Mouse (Mus musculus): ENCODE measurements around the gene Cobl. TPM values are rescaled to one million over a fixed set of nuclear protein-coding genes. Genes with fewer than 3 reads are reported as not detected.
A peak's percentile ranks its signal among the peaks of the same experiment; 100 is the strongest.

Cobl gene
- total RNA-seq, 1 experiment from 2014 or later = not detected

DNA sequence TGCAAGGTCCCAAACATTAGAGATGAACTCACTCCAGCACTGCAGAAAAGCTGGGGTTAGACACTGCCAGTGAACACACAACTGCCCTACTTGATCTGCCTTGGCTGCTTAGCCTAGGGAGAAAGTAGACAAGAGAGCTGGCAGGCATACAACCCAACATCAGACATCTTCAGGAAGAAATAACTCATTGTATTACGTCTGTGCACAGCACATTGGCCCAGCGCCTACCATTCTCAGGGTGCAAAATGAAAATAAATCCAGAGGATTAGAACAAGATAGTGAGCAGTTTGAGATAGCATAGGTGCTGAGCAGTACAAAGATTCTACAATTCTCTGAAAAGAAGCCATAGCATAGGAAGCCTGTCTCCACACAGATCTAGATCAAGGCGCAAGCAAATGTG is 109.1 kb downstream of the Cobl start:
- ATAC-seq (replicated peaks in 1 of 2; ENCODE audit: insufficient read depth in 1 of 2, low FRiP score in 2 of 2, low TSS enrichment in 1 of 2, low read depth in 1 of 2, poor library complexity in 2 of 2, severe bottlenecking in 2 of 2) = peak in 1 of 2 experiments; percentile 36; a peak in 1 of 4 replicates

DNA sequence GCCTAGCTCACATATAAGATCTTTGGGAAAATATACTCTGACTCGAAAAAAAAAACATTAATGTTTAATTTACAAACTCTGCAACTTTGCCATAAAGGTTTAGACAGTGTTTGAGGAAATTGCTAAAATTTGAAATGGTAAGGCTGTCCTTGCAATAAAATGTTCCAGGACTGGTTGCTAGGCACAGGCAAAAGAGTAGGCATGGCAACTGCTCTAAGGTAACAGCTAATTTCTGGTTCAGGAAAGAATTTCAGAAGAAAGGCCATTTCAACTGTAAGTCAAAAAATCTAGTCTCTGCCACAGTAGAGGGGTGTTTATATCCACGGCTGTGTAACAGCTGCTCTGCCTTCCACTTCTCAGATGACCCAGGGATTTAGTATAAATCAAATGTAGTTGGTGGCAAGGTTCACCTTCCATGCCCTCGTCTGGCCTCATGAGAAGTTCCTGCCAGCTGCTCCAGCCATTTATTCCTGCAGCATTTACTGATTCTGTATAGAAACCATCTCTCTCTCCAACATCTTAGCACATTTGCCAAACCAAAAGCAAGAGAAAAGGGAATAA is 113.7 kb downstream of the Cobl start:
- no peak for ATAC-seq (replicated peaks in 1 of 2; ENCODE audit: insufficient read depth in 1 of 2, low FRiP score in 2 of 2, low TSS enrichment in 1 of 2, low read depth in 1 of 2, poor library complexity in 2 of 2, severe bottlenecking in 2 of 2)

DNA sequence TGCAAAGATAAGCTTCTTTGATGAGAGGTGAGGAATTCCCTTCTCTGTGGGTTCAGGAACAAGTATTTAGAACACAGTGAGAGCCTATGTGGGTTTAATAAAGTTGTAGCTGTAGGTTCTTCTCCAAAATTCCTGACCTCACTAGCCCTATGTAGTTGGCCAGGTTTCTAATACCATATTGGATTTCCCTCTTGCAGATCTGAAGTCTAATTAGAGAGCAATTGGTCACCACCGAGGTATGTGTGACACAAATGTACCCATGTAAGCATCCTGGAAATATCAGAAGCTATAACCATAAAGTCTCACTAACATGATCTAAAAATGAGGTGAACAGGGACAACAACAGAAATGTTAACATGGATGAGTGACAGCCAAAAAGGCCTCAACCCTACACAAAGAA is 114.7 kb downstream of the Cobl start:
- ATAC-seq (replicated peaks in 1 of 2; ENCODE audit: insufficient read depth in 1 of 2, low FRiP score in 2 of 2, low TSS enrichment in 1 of 2, low read depth in 1 of 2, poor library complexity in 2 of 2, severe bottlenecking in 2 of 2) = no peak

DNA sequence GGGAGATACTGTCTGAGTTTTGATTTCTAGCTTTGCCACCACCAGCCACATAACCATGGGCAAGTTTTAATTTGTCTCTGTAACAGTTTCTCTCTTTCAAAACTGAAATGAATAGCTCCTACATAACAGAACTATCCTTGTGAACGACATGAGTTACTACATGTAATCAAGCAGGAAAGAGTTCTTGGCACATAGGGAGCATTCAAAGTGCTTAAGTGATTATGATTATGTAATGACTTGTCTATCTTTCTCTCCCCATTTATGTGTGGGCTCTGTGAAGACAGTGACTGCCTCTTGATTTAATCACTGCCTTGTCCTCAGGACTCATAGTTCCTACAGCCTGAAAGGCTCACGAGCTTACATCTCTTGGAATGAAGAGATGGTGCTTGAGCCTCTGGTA is 118.3 kb downstream of the Cobl start:
- no peak for ATAC-seq (replicated peaks in 1 of 2; ENCODE audit: insufficient read depth in 1 of 2, low FRiP score in 2 of 2, low TSS enrichment in 1 of 2, low read depth in 1 of 2, poor library complexity in 2 of 2, severe bottlenecking in 2 of 2)

DNA sequence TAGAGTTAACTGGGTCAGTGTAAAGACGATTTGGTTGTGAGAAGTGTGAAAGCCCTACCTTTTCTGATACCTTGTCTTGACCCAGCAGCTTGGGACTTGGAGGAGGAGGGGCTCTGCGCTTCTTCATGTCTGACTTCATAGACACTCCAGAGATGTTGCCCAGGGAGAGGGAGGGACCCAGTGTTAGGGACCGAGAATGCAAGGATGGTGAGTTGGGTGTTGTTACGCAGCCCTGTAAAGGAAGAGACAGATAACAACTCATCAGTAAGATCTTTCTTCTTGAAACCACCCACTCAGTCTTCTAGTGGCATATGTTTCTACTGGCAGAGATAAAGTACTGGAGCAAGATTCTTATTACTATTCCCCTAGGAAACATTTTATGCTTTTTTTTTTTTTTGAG is 121.1 kb downstream of the Cobl start:
- ATAC-seq (replicated peaks in 1 of 2; ENCODE audit: insufficient read depth in 1 of 2, low FRiP score in 2 of 2, low TSS enrichment in 1 of 2, low read depth in 1 of 2, poor library complexity in 2 of 2, severe bottlenecking in 2 of 2) = no peak

DNA sequence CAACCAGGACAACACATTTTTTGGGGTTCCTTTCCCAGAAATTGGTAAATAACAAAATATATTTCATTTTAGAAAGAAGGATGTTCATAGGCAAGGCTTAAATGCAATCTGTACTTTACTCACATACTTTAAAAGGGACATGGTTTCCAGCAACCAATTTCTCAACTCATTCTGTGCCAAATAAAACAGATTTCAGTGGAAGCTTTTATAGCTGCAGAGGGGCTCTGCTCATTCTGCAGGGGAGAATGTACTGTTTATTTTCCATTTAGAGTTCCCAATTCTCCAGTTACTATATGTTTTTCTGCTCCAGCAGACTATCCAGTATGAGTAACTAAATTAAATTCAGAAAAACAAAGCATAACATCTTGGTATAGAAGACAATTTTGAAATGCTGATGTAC is 124.1 kb downstream of the Cobl start:
- ATAC-seq (replicated peaks in 1 of 2; ENCODE audit: insufficient read depth in 1 of 2, low FRiP score in 2 of 2, low TSS enrichment in 1 of 2, low read depth in 1 of 2, poor library complexity in 2 of 2, severe bottlenecking in 2 of 2) = no peak

DNA sequence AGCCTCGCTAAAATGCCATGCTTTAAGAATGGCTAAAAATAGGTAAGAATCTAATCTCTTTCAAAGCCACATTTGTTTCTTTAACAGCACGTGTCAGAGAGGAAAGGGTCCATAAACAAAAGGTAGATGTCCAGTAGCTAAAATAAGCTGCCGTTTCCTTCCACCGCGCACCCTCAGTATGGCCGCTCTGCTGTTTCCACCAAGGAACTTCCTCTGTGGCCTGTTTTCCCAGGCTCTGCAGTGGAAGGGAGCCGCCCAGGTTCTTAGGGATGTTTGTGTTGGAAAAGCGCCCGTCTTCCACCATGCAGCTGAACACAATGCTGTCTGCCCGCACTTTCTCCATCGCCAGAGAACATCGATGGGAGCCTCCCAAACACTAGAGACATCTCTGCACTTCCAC is 128.6 kb downstream of the Cobl start:
- ATAC-seq (replicated peaks in 1 of 2; ENCODE audit: insufficient read depth in 1 of 2, low FRiP score in 2 of 2, low TSS enrichment in 1 of 2, low read depth in 1 of 2, poor library complexity in 2 of 2, severe bottlenecking in 2 of 2) = no peak

DNA sequence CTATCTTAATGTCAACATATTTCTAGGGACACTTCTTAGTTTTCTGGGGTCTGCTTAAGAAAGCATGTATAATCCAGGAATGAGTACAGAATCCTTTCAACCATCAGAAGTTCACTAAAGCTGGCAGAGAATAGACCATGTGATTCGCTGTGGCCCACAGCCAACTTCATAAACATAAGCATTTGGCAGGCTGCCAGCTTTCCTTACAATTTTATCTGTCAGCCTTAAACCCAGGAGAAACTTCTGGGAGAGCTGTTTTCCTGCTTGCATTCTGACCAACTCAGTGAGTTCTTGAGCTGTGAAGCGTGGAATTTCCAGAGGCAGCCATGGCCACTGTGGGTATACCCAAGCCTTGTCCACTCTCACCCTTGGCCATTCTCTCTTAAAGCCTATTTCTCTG is 132.8 kb downstream of the Cobl start:
- ATAC-seq (replicated peaks in 1 of 2; ENCODE audit: insufficient read depth in 1 of 2, low FRiP score in 2 of 2, low TSS enrichment in 1 of 2, low read depth in 1 of 2, poor library complexity in 2 of 2, severe bottlenecking in 2 of 2) = no peak

DNA sequence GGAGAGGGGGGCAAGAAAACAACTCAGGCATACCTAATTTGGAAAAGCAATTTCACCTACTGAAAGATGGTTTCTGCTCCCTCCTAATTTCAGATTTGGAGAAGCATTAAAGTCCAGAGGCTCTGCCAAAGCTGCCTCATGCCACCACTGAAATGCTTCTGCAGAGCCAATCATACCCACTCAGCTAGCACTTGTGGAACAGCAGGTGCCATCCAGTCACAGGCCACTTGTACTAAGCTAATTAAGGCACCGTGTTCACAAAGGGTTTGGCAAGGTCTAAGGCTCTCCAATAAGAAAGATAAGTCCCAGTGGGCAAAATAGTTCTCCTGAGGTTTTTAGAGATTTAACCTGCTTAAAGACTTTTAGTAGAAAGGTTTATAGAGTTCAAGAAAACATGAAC is 143.3 kb downstream of the Cobl start:
- ATAC-seq (replicated peaks in 1 of 2; ENCODE audit: insufficient read depth in 1 of 2, low FRiP score in 2 of 2, low TSS enrichment in 1 of 2, low read depth in 1 of 2, poor library complexity in 2 of 2, severe bottlenecking in 2 of 2) = no peak

DNA sequence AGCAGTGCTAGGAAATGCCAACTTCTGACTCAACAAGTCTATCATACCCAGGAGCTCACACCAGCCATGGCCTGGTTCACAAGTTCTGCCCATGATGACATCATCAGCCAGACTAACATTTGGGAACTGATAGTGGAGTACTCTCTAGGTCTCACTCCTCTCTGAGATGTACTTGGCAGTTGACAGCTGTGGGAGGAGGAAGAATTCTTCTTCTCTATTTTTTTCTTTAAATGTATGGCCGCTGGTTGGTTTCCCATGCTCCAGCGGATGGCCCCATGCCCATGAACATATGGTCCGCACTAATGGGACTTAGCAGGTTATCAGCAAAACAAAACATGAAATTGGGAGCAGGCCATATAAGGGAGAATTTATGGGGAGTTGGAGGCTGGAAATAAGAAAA is 145.4 kb downstream of the Cobl start:
- ATAC-seq (replicated peaks in 1 of 2; ENCODE audit: insufficient read depth in 1 of 2, low FRiP score in 2 of 2, low TSS enrichment in 1 of 2, low read depth in 1 of 2, poor library complexity in 2 of 2, severe bottlenecking in 2 of 2) = no peak

DNA sequence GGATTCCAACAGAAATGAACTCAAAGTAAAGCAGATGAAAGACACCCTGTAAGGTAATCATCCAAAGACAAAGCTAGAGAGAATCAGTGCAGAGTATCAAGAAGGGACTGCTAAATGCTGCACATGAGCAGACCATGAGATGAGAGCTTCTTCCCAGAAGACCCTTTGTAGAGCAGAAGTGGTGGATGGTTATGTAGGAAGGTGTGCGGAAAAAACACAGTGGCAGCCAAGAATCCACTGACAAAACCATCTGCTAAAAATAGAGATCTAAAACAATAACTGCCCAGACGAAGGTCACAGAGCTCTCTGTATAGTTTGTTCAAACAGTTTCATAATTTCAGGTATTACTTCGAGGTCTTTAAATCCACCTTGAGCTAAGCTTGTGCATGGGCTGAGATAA is 149.1 kb downstream of the Cobl start:
- no peak for ATAC-seq (replicated peaks in 1 of 2; ENCODE audit: insufficient read depth in 1 of 2, low FRiP score in 2 of 2, low TSS enrichment in 1 of 2, low read depth in 1 of 2, poor library complexity in 2 of 2, severe bottlenecking in 2 of 2)

DNA sequence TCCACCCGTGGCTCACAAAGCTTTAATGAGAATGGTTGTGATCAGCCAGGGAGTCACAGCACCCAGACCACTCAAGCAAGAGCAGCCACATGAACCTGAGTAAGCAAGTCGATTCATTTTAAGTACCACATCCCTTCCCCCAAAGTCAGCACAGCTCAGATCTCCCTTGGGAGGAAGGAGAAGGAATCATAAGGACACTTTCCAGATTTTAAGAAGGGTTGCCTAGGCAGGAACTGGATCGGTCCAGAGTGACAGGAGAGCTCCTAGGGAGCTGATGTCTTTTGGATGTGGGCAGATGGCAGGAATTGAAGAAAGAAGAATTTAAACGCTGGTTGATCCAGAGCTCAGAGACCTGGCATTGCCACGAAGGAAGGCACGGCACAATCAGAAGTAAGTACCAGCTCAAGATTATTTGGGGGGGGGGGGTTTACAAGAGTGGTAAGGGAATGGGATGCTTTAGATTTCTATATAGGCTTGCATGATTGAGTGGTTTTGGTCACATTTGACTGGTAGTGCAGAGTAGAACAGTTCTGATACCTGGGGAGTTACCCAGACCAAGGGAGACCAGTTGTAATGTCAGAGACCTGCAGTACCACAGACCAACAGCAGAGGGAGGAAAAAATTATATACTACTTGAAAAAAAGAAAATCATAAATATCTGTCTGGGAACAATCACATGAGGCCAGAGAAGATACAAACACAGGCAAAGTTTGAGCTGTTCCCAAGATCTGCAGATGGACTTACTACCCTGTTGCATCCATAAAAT is 150.3 kb downstream of the Cobl start:
- 0 out of 4 replicates have a peak, but pooled peaks of 1 of the 2 experiments have one; percentile 46 for ATAC-seq (replicated peaks in 1 of 2; ENCODE audit: insufficient read depth in 1 of 2, low FRiP score in 2 of 2, low TSS enrichment in 1 of 2, low read depth in 1 of 2, poor library complexity in 2 of 2, severe bottlenecking in 2 of 2)

DNA sequence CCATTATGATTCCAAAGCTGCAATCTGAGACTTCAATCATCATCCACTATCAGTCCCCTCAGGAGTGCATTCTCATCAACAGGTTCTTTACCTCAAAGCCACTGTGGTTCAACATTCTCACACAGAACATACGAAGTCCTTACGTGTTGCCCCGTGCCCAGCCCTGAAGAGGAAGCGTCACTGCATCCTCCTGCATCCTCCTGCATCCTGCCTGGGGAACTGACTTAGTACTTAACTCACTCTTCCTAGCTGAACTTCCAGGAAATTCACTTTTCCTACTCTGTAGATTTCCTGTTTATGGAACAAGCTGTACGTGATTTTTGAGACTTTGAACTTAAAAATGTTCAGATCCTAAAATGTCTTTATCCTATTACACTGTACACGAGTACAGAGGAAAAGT is 153.3 kb downstream of the Cobl start:
- ATAC-seq (replicated peaks in 1 of 2; ENCODE audit: insufficient read depth in 1 of 2, low FRiP score in 2 of 2, low TSS enrichment in 1 of 2, low read depth in 1 of 2, poor library complexity in 2 of 2, severe bottlenecking in 2 of 2) = no peak

DNA sequence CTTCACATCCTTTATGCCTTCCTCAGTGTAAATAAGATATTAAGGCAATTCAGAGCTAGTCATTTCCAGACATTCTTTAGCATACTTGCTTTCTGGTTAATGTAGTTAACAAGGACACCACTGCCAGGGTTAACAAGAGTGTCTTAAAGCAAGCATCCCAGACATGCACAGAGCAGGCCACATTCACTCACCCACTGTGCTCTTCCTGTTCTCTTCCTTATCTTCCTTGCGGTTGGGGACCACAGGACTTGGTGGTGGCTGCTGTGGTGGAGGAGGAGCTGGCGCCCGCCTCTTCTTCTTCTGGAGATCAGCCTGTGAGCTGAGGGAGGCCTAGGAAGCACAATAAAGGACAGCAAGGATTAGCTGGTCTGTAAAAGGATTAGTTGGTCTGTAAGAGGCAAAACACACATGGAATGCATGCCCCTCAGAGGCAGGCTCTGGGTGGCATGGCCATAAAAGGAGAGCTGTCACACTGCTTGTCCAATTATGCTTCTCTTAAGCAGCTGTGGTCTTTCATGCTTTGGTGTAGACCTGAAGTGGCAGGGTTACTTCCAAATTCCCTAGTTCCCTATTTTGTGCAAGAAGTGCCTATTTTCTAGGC is 155.2 kb downstream of the Cobl start:
- peak in 1 of 2 experiments; percentile 20; a peak in 1 of 4 replicates for ATAC-seq (replicated peaks in 1 of 2; ENCODE audit: insufficient read depth in 1 of 2, low FRiP score in 2 of 2, low TSS enrichment in 1 of 2, low read depth in 1 of 2, poor library complexity in 2 of 2, severe bottlenecking in 2 of 2)

DNA sequence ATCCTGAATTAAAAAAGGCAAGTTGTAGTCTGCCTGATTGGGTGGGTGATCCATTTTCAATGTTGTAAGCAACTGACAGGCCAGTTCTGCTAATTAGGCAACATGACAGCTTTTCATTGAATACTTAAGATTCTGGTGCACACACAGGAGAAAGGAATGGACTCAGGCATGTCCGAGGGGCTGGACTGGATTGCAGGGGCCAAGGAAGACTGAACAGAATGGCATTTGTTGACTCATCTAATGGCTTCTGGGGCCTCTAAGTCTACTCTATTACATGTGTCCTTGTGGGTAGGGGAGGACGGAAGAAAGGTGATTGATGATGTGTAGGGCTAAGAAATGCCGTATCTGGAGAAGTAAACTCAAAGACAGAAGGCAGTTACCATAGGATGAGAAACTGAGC is 159.9 kb downstream of the Cobl start:
- ATAC-seq (replicated peaks in 1 of 2; ENCODE audit: insufficient read depth in 1 of 2, low FRiP score in 2 of 2, low TSS enrichment in 1 of 2, low read depth in 1 of 2, poor library complexity in 2 of 2, severe bottlenecking in 2 of 2) = no peak

DNA sequence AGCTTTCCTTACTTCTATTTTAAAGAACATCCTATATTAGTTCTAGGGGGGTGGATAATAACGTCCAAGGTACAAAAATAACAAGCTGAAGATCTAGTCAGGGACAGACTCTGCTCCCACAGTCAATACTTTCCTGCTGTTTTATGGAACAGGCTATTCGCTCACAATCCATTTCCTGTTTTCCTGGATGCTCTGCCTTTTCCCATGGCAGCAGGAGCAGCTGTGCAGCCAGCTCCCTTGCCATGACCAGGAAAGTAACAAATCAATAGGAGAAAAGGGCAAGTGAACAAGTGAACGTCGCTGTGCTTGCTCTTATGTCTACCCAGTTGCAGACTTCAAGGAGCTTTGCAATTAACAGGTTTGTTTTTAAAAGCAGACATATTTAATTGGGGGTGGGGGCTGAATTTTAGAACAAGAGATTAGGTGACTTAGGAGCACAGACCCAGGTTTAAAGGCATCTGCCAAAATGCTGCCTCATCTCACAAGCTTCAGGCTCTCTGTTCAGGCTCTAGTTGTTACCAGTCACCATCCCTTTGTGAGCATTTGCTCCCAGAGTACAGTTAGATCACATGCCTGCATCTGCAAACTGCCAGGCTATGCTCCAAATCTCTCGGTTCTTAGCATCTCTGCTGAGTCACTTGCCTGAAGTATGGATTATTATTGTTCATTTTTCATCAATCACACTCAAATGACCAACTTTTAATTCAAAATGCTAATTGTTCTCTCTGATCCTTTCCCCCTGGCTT is 164.9 kb downstream of the Cobl start:
- no peak for ATAC-seq (replicated peaks in 1 of 2; ENCODE audit: insufficient read depth in 1 of 2, low FRiP score in 2 of 2, low TSS enrichment in 1 of 2, low read depth in 1 of 2, poor library complexity in 2 of 2, severe bottlenecking in 2 of 2)

DNA sequence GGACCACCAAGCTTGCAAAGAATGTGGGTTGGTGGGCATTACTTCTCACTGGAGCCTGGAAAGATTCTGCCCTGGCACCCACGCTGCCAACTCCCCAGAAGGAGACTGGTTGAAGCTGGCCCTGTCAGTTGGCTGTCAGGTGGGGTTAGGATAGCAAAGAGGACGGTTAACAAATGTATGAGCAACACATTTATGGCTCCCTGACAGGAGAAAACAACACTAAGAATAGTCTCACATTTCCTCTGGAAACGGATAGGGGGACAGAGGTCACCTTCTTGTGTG is 173.2 kb downstream of the Cobl start:
- ATAC-seq (replicated peaks in 1 of 2; ENCODE audit: insufficient read depth in 1 of 2, low FRiP score in 2 of 2, low TSS enrichment in 1 of 2, low read depth in 1 of 2, poor library complexity in 2 of 2, severe bottlenecking in 2 of 2) = 0 out of 4 replicates have a peak, but pooled peaks of 1 of the 2 experiments have one; percentile 10

DNA sequence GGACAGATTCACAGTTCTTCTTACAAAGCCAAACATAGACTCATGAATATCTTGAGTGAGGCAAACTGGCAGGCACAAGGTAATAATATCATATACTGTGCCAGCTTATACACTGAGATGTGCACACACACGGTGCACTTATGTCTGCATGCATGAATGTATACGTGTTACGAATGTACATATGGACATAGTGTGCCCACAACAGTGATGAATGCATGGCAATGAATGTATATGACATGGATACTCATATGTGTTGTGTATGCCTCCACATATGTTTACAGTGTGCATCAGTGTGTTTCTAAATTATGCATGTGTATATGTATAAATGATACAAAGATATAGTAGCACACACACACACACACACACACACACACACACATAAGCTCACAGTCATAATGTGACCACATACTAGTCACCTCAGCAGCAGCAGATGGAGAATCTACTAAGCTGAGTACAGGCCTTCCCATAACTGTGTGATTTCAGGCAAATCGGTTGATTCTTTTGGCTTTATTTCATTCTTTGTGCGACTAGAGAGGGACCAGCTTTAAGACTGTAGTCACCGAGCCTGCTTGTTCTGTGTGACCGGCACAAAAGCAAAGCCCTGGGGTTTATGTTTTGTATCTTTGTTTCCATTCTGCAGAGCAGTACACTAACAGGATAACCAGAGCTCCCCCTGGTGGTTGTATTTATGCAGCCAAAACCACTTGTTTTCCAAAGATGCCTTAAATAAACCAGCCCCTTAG is 173.7 kb downstream of the Cobl start:
- peak; percentile 68 to 76; a peak in 2 of 4 replicates for ATAC-seq (replicated peaks in 1 of 2; ENCODE audit: insufficient read depth in 1 of 2, low FRiP score in 2 of 2, low TSS enrichment in 1 of 2, low read depth in 1 of 2, poor library complexity in 2 of 2, severe bottlenecking in 2 of 2)
